Mouse (Mus musculus) intestine, embryonic 14.5 days (tissue): Measurements from ENCODE around the gene Epm2aip1. TPM values are rescaled to one million over a fixed set of nuclear protein-coding genes. Genes with fewer than 3 reads are reported as not detected.

ENCODE experiments used
- ATAC-seq: fragments of 200-750 bp; cut with Nextera tagmentation; replicated peaks from 2 replicates; pipeline ENCODE4 v1.8.0; 2017; ENCODE audit warnings: low read depth, moderate number of reproducible peaks, moderate TSS enrichment, moderate library complexity; ENCODE audit not compliant: low FRiP score, low TSS enrichment
- DNase-seq: peaks from one replicate; pipeline ENCODE4 v3.0.0-alpha.2; 2018; ENCODE audit warnings: low spot score
- H3K27ac ChIP-seq: fragments of 300-500 bp; sonication (generic); 2 replicates; pipeline ENCODE4 v1.5.1; 2014; ENCODE audit warnings: low read depth, mild to moderate bottlenecking, control low read depth
- H3K27me3 ChIP-seq: fragments of 300-500 bp; sonication (generic); replicated peaks from 2 replicates; pipeline ENCODE4 v1.6.1; 2014; ENCODE audit warnings: low read length, control low read depth; ENCODE audit not compliant: control insufficient read depth, insufficient read depth
- H3K36me3 ChIP-seq: fragments of 300-500 bp; sonication (generic); 2 replicates; pipeline ENCODE4 v1.6.1; 2014; ENCODE audit warnings: low read length, control low read depth; ENCODE audit not compliant: control insufficient read depth, insufficient read depth
- H3K4me1 ChIP-seq: fragments of 300-500 bp; sonication (generic); replicated peaks from 2 replicates; pipeline ENCODE4 v1.6.1; 2014; ENCODE audit warnings: low read length, control low read depth, mixed read lengths; ENCODE audit not compliant: control insufficient read depth, insufficient read depth
- H3K4me2 ChIP-seq: fragments of 300-500 bp; sonication (generic); 2 replicates; pipeline ENCODE4 v1.6.1; 2014; ENCODE audit warnings: low read length
- H3K4me3 ChIP-seq: fragments of 300-500 bp; sonication (generic); 2 replicates; pipeline ENCODE4 v1.5.1; 2014; ENCODE audit warnings: low read depth, low read length, control low read depth, mixed read lengths
- H3K9ac ChIP-seq: fragments of 300-500 bp; sonication (generic); 2 replicates; pipeline ENCODE4 v1.6.1; 2014; ENCODE audit warnings: mild to moderate bottlenecking, low read length
- H3K9me3 ChIP-seq: fragments of 300-500 bp; sonication (generic); 2 replicates; pipeline ENCODE4 v1.6.1; 2016; ENCODE audit warnings: low read length, control low read depth; ENCODE audit not compliant: control insufficient read depth
- WGBS: fragments of 180-500 bp; shearing (Covaris S2); extraction: QIAGEN DNeasy Blood & Tissue Kit; methylation state at CpG from one replicate; pipeline ENCODE4 v1.1.7; 2014; 5-methylcytosine and 5-hydroxymethylcytosine counted together
- polyA plus RNA-seq: library from polyadenylated mRNA; unstranded; fragments of >200 nt; fragmentation: Nextera tagmentation; extraction: Ambion mirVana; gene quantifications from 2 replicates; pipeline ENCODE4 v1.2.1, GENCODE M21; 2014

Gene Epm2aip1
- polyA plus RNA-seq, 1 experiment from 2014 or later, result 35.7 TPM

DNA sequence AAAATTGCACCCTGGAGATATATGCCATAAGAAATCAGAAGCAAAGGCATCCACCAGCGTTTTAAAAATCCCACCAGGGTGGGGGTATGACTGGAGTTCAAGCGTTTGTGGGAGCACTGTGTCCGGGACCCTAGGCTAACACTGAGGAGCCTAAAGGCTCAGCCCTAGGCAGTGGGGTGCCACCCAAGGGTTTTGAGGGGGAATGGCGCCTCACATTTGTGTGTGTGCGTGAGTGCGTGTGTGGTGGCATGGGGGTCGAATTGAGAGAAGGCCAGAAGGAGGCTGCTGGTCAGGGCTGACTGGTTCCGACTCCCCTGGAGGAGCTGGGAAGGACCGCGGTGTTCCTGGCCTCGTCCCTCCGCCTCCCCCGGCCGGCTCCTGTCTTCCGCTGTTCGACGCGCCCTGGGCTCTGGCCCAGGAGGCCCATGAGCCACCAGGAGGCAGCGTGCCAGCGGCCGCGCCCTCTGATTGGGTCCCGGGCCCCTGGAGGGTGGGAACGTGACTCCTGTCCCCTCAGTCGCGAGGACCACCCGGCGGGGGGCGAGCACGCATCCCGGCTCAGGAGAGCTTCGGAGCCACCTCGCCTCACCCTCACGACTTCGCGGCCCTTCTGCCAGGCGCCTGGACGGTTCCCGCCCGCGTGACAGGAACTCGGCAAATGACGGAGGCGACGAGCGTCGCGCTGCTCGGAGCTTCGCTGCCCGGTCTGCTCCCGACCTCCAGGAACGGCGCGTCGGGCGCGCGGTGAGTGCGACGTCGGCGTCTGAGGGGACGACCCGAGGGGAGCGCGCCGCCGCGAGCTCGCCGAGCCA, 39.5 kb downstream of the Epm2aip1 start, which contains the start of gene Trank1:
Trank1 (plus strand) TSS at position 709 of the 812 bp plus-strand sequence.
- peak; percentile 69 for DNase-seq
- Histone ChIP-seq H3K27me3 (peaks cover 63% of the 10 kb centered on the region), H3K9ac (no peak within 1 kb of the TSS)

DNA sequence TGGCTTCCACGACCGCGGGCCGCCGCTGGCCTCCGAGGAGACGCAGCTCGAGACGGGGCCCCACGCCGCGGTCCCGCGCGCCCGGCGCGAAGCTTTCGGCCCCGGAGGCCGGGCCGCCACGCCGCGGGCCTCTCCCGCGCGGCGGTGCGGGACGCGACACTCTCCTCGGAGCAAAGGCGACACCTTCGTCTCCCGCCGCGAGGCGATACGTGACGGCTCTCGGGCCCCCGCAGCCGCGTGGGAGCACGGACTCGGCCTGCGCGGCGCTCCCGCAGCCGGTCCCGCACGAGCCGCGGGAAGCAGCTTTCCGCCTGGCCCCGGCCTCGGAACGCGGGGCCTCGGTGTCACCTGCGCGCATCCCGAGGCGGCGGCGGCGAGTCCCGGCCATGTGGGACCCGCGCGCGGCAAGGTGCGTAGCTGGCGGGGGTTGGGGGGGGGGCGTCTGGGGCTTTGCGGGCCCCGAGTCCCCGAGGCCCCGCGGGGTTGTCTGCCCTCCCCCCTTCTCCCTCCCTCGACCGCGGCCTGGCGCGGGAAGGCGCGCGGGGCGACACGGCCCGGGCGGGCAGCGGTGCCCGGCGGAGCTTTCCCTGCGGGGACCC, 40.2 kb downstream of the Epm2aip1 start:
- DNase-seq (no peak), ATAC-seq (no peak)
- H3K27ac ChIP-seq, result no peak overlapping the region
- H3K9ac ChIP-seq, result no peak overlapping the region
- H3K36me3 ChIP-seq, result no peaks in the 10 kb centered on the region
- H3K4me2 ChIP-seq, result peak overlapping the region; percentile 57
- WGBS, result 3% methylated on average over 53 of the region's 98 CpGs
- H3K4me3 ChIP-seq, result peak overlapping the region; percentile 39
- no peaks in the 10 kb centered on the region for H3K4me1 ChIP-seq
- no peaks in the 10 kb centered on the region for H3K9me3 ChIP-seq
- peaks cover 63% of the 10 kb centered on the region for H3K27me3 ChIP-seq

More for the DNA sequence above, 39.5 kb downstream of the Epm2aip1 start, which contains the start of gene Trank1:
- WGBS, result 11% methylated on average over 72 of the region's 72 CpGs
- peak within 1 kb of the TSS; percentile 57 for H3K4me2 ChIP-seq
- no peaks in the 10 kb centered on the region for H3K4me1 ChIP-seq
- H3K4me3 ChIP-seq, result peak within 1 kb of the TSS; percentile 39
- H3K9me3 ChIP-seq, result no peaks in the 10 kb centered on the region
- ATAC-seq, result peak; percentile 60
- no peaks in the 10 kb centered on the region for H3K36me3 ChIP-seq
- H3K27ac ChIP-seq, result no peak within 1 kb of the TSS

DNA sequence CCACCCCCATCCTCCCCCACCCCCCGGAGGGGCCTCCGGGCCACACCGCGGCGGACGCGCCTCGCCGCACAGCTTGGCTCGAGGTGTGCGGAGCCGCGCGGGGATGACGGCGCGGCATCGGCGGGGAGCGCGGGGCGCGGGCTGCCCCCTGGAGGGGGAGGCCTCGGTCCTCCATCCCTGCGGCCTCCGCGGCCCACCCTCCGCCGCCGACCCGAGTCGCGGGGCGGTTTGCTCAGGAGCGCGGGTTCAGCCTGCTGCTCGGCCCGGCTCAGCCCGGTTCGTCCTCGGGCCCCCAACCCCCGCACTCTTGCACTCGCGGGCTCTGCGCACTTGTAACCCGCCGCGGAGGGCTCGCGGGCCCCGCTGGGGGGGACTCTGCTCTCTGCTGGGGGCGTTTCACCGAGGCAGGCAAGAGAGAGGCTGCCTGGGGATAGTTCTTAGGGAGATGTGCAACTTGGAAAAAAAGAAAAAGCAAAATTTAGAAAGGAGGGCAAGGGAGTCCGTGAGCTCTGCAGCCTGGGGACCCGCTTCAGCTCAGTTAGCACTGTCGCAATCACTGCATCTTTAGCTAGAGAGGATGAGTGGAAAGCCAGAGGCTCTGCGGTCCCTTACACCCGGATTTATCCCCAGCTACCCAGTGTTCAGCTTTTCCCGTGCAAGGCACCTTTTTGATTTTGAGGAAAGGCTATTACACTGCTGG, 40.9 kb downstream of the Epm2aip1 start:
- H3K4me2 ChIP-seq, result peak overlapping the region; percentile 57
- no peak overlapping the region for H3K27ac ChIP-seq
- peaks cover 63% of the 10 kb centered on the region for H3K27me3 ChIP-seq
- ATAC-seq (no peak; the same call in 1 of the 2 replicates), DNase-seq (peak; percentile 69)
- no peaks in the 10 kb centered on the region for H3K4me1 ChIP-seq
- H3K4me3 ChIP-seq, result peak overlapping the region; percentile 39
- no peak overlapping the region for H3K9ac ChIP-seq
- no peaks in the 10 kb centered on the region for H3K36me3 ChIP-seq
- under 1% methylated on average over 59 of the region's 59 CpGs for WGBS
- H3K9me3 ChIP-seq, result no peaks in the 10 kb centered on the region

DNA sequence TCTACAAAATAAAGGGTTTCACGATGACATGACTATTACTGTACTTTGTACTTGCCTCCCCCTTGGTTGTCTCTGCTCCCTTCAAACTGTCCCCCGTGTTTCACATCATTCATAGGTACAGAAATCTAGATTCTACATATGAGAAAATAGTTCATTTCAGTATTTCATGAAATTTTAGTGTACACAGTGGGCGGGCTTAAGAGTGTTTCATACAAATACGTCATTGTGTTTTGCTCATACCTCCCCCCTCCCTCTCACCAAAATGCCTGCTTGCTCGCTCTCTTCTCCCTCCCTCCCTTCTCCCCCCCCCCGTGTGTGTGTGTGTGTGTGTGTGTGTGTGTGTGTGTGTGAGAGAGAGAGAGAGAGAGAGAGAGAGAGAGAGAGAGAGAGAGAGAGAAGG, 41.6 kb downstream of the Epm2aip1 start:
- ATAC-seq, result no peak
- Histone ChIP-seq H3K36me3 (no peaks in the 10 kb centered on the region), H3K27me3 (peaks cover 63% of the 10 kb centered on the region), H3K9ac (no peak overlapping the region), H3K4me1 (no peaks in the 10 kb centered on the region), H3K4me2 (no peak overlapping the region), H3K9me3 (no peaks in the 10 kb centered on the region), H3K27ac (no peak overlapping the region), H3K4me3 (no peak overlapping the region)
- WGBS, result 16% methylated on average over 5 of the region's 6 CpGs
- no peak for DNase-seq

DNA sequence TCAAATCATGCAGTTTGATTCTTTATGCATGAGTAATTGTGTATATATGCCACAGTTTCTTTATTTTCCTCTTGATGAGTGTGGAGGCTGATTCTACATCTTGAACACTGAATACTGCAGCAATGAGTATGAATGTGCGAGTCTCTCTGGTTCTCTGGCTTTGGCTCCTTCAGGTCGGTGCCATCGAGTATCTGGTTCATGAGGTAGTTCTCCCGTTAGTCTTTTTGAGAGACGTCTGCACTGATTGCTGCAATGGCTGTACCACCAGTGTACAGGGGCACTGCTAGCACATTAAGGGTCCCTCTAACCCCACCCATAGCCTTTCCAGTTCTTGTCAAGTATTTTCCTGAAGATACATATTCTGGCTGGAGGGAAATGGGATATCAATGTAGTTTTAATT, 42.1 kb downstream of the Epm2aip1 start:
- Histone ChIP-seq H3K4me2 (no peak overlapping the region), H3K9me3 (no peaks in the 10 kb centered on the region), H3K4me1 (no peaks in the 10 kb centered on the region), H3K27me3 (peaks cover 63% of the 10 kb centered on the region), H3K4me3 (no peak overlapping the region), H3K27ac (no peak overlapping the region), H3K9ac (no peak overlapping the region), H3K36me3 (no peaks in the 10 kb centered on the region)
- DNase-seq (no peak), ATAC-seq (no peak)
- 24% methylated on average over 5 of the region's 5 CpGs for WGBS

DNA sequence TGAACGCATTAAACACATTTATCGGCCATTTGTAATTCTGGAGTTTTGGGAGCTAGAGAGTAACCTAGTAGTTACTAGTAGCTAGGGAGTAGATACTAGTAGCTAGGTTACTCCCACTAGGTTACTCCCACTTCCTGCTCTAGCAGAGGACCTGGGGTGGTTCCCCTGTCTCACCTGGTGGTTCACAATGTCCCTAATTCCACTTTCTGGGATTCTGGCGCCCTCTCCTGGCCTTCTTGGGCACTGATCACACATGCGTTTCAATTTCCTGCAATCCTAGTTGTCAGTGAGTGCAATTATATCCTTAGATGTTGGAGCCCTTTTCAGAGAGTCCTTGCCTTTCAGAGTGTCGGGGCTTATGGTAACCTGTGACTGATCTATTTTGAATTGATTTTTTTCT, 42.5 kb downstream of the Epm2aip1 start:
- ATAC-seq (no peak), DNase-seq (peak; percentile 82)
- H3K4me2 ChIP-seq, result no peak overlapping the region
- H3K9me3 ChIP-seq, result no peaks in the 10 kb centered on the region
- 44% methylated on average over 5 of the region's 5 CpGs for WGBS
- H3K9ac ChIP-seq, result no peak overlapping the region
- no peaks in the 10 kb centered on the region for H3K4me1 ChIP-seq
- no peak overlapping the region for H3K4me3 ChIP-seq
- H3K36me3 ChIP-seq, result no peaks in the 10 kb centered on the region
- peaks cover 59% of the 10 kb centered on the region for H3K27me3 ChIP-seq
- H3K27ac ChIP-seq, result no peak overlapping the region

DNA sequence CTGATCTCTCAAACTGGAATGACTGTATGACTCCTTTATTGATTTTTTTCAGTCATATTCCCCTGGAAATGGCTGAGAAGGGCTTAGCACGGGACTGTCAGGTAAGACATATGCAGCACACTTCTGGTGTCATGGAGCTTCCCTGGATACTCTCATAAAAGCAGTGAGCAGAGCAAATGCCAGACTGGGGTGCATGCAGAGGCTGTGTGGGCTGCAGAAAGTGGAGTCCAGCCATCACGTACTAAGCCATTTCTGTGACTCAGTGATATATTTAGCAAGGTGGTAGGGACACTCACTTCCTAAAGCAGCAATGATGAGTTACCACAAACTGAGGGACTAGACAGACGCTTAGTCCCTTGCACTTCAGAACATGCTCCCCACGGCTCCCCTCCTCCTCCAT, 49.2 kb downstream of the Epm2aip1 start:
- no peaks in the 10 kb centered on the region for H3K27me3 ChIP-seq
- WGBS, result 72% methylated on average over 4 of the region's 4 CpGs
- H3K4me2 ChIP-seq, result no peak overlapping the region
- H3K4me3 ChIP-seq, result no peak overlapping the region
- H3K9me3 ChIP-seq, result no peaks in the 10 kb centered on the region
- no peak overlapping the region for H3K9ac ChIP-seq
- no peak overlapping the region for H3K27ac ChIP-seq
- no peak for DNase-seq
- no peaks in the 10 kb centered on the region for H3K4me1 ChIP-seq
- ATAC-seq, result no peak
- H3K36me3 ChIP-seq, result no peaks in the 10 kb centered on the region

DNA sequence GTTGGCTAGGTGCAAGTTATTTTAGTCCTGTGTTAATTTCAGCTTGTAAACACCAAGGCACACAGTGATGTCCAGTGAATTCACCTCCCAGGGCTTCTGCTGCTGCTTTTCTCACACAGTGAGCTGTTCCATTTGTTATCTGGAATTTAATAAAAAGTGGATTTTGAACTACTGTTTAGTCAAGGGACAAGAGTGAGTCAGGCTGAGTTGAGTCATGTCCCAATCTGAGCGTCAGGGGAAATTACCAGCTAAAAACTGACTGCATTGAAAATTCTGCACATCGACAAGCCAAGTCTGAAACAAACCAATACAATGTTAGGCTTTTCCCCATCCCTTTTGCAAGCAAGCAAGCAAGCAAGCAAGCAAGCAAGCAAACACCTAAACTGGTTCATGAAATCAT, 53.2 kb downstream of the Epm2aip1 start:
- Histone ChIP-seq H3K36me3 (no peaks in the 10 kb centered on the region), H3K9ac (no peak overlapping the region), H3K27ac (no peak overlapping the region), H3K4me2 (no peak overlapping the region), H3K4me1 (no peaks in the 10 kb centered on the region), H3K27me3 (no peaks in the 10 kb centered on the region), H3K4me3 (no peak overlapping the region), H3K9me3 (no peaks in the 10 kb centered on the region)
- 79% methylated on average over 2 of the region's 2 CpGs for WGBS
- DNase-seq, result no peak
- no peak for ATAC-seq
